Mouse (Mus musculus) hindbrain, embryonic 11.5 days (tissue): Measurements from ENCODE around the gene Trmt13. TPM values are rescaled to one million over a fixed set of nuclear protein-coding genes. Genes with fewer than 3 reads are reported as not detected.

Source experiments
- ATAC-seq: fragments of 200-750 bp; cut with Nextera tagmentation; 2 replicates; pipeline ENCODE4 v1.8.0; 2017; ENCODE audit warnings: mild to moderate bottlenecking, moderate TSS enrichment, moderate library complexity; ENCODE audit not compliant: low FRiP score
- DNase-seq: peaks from one replicate; pipeline ENCODE4 v3.0.0-alpha.2; 2015; ENCODE audit warnings: low spot score
- H3K27ac ChIP-seq: fragments of 300-500 bp; sonication (generic); 2 replicates; pipeline ENCODE4 v1.5.1; 2014; ENCODE audit warnings: mild to moderate bottlenecking, low read depth, low read length
- H3K27me3 ChIP-seq: fragments of 300-500 bp; sonication (generic); 2 replicates; pipeline ENCODE4 v1.6.1; 2014; ENCODE audit warnings: mild to moderate bottlenecking, low read length, moderate library complexity, mixed read lengths; ENCODE audit not compliant: control insufficient read depth, insufficient read depth
- H3K36me3 ChIP-seq: fragments of 300-500 bp; sonication (generic); 2 replicates; pipeline ENCODE4 v1.6.1; 2014; ENCODE audit warnings: mild to moderate bottlenecking, low read length, moderate library complexity, mixed read lengths; ENCODE audit not compliant: control insufficient read depth, insufficient read depth
- H3K4me1 ChIP-seq: fragments of 300-500 bp; sonication (generic); replicated peaks from 2 replicates; pipeline ENCODE4 v1.6.1; 2014; ENCODE audit warnings: low read length, mixed read lengths; ENCODE audit not compliant: control insufficient read depth, insufficient read depth
- H3K4me2 ChIP-seq: fragments of 300-500 bp; sonication (generic); replicated peaks from 2 replicates; pipeline ENCODE4 v1.6.1; 2014; ENCODE audit warnings: mild to moderate bottlenecking, low read depth, low read length
- H3K4me3 ChIP-seq: fragments of 300-500 bp; sonication (generic); 2 replicates; pipeline ENCODE4 v1.5.1; 2014; ENCODE audit warnings: low read depth, low read length
- H3K9ac ChIP-seq: fragments of 300-500 bp; sonication (generic); 2 replicates; pipeline ENCODE4 v1.6.1; 2014; ENCODE audit warnings: low read depth, low read length
- H3K9me3 ChIP-seq: fragments of 300-500 bp; sonication (generic); 2 replicates; pipeline ENCODE4 v1.6.1; 2016; ENCODE audit warnings: low read length; ENCODE audit not compliant: control insufficient read depth
- WGBS: fragments of 180-500 bp; shearing (Covaris S2); extraction: QIAGEN DNeasy Blood & Tissue Kit; methylation state at CpG from one replicate; pipeline ENCODE4 v1.1.7; 2014; 5-methylcytosine and 5-hydroxymethylcytosine counted together
- polyA plus RNA-seq: library from polyadenylated mRNA; unstranded; fragments of >200 nt; fragmentation: Nextera tagmentation; extraction: Ambion mirVana; gene quantifications from 2 replicates; pipeline ENCODE4 v1.2.1, GENCODE M21; 2014

The Trmt13 gene
- polyA plus RNA-seq, 1 experiment from 2014 or later: 31.3 TPM

DNA sequence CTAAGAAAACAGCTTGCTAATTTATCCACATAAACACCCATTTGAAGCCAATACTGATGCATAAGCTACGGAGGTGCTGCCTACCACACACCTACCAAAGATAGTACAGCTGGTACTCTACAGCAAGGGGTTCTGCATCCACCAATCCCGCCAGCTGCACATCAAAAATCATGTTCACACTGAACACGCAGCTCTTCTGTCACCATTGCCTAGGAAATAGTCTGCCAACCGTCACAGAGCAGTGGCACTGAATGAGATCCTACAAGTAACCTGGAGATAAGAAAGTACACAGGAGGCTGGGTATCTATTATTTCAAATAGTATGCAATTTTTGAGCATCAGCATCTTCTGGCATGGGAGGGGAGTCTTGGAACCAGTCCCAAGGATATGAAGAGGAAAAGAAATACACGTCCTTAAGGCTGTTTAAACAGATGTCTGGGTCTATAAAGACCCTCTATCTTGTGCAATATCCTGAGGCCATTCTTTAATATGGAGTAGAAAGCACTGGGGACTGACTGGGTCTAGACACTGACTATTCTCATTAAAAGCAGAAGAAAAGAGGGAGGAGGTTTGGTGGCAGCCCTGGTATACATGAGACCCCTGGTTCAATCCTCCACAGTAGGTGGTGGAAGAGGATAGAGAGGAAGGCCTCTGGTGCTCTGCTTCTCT is 39.0 kb upstream of the Trmt13 start:
- no peaks in the 10 kb centered on the region for H3K36me3 ChIP-seq
- H3K9me3 ChIP-seq: no peaks in the 10 kb centered on the region
- H3K4me2 ChIP-seq: no peak overlapping the region
- ATAC-seq: no peak
- no peaks in the 10 kb centered on the region for H3K4me1 ChIP-seq
- H3K4me3 ChIP-seq: no peak overlapping the region
- no peak for DNase-seq
- WGBS: 88% methylated on average over 5 of the region's 5 CpGs
- H3K27me3 ChIP-seq: no peaks in the 10 kb centered on the region
- H3K27ac ChIP-seq: no peak overlapping the region
- no peak overlapping the region for H3K9ac ChIP-seq

DNA sequence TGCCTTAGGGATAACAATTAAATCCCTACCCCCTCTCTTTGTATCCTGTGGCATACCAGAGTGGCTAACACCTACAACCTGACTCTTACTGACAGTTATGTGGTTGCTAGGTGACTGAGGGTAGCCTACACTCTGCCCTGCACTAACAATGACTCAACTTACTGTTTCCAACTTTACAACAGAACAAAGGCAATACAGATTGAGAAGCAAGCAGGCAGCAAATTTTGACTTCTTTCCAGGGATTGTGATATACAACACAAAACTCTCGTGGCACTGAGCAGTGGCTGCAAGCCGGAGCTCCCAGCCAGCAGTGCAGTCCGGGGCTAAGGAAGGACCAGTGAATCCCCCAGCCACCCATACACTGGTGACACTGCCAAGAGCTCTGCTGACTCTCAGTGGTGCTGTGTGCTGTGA is 37.7 kb upstream of the Trmt13 start:
- WGBS: 83% methylated on average over 3 of the region's 3 CpGs
- Histone ChIP-seq H3K4me3 (no peak overlapping the region), H3K27me3 (no peaks in the 10 kb centered on the region)

DNA sequence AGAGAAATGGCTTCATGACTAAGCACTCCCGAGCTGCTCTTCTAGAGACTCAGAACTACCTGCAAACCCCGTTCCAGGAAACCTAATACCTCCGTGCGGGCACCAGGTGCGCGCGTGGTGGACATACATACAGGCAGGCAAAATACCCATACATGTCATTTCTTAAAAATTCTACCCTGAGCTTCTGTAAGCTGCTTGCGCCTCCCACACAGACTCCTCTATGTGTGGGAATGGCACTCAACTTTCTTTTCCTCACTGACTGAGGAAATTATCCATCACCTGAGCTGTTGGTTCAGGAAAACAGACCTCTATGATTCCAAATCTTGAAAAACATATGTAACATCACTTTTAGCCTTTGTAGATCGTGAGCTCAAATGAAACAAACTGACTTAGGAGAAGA is 36.3 kb upstream of the Trmt13 start:
- no peak overlapping the region for H3K4me2 ChIP-seq
- H3K9me3 ChIP-seq: no peaks in the 10 kb centered on the region
- DNase-seq: no peak
- 99% methylated on average over 9 of the region's 9 CpGs for WGBS
- no peak overlapping the region for H3K4me3 ChIP-seq
- H3K36me3 ChIP-seq: no peaks in the 10 kb centered on the region
- ATAC-seq: no peak
- no peaks in the 10 kb centered on the region for H3K27me3 ChIP-seq
- H3K27ac ChIP-seq: no peak overlapping the region
- H3K9ac ChIP-seq: no peak overlapping the region
- no peaks in the 10 kb centered on the region for H3K4me1 ChIP-seq

More for the DNA sequence above, 37.7 kb upstream of the Trmt13 start:
- H3K4me1 ChIP-seq: no peaks in the 10 kb centered on the region
- H3K4me2 ChIP-seq: no peak overlapping the region
- no peaks in the 10 kb centered on the region for H3K36me3 ChIP-seq
- ATAC-seq: no peak
- DNase-seq: no peak
- H3K9ac ChIP-seq: no peak overlapping the region
- H3K27ac ChIP-seq: no peak overlapping the region
- no peaks in the 10 kb centered on the region for H3K9me3 ChIP-seq

DNA sequence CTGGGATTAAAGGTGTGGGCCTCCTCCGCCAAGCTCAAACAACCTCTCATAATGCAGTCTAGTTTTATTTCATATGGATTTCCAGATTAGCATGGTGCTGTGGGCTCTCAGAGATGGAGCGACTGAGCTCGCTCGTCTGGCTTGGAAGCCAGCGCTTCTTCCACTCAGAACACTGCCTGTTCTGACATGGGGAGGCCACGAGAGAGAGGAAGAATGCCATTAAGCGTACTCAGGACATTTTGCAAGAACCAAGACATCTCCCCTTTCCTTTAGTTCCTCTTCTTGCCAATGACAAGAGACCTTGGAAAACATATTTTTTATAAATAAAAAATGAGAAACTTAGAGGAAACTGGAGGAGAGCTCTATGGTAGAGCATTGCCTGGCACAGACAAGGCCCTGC is 34.4 kb upstream of the Trmt13 start:
- H3K4me3 ChIP-seq: no peak overlapping the region
- ATAC-seq (no peak), DNase-seq (no peak)
- no peak overlapping the region for H3K27ac ChIP-seq
- H3K4me2 ChIP-seq: no peak overlapping the region
- WGBS: 93% methylated on average over 7 of the region's 7 CpGs
- no peaks in the 10 kb centered on the region for H3K4me1 ChIP-seq
- no peaks in the 10 kb centered on the region for H3K36me3 ChIP-seq
- H3K9ac ChIP-seq: no peak overlapping the region
- H3K9me3 ChIP-seq: no peaks in the 10 kb centered on the region
- no peaks in the 10 kb centered on the region for H3K27me3 ChIP-seq

DNA sequence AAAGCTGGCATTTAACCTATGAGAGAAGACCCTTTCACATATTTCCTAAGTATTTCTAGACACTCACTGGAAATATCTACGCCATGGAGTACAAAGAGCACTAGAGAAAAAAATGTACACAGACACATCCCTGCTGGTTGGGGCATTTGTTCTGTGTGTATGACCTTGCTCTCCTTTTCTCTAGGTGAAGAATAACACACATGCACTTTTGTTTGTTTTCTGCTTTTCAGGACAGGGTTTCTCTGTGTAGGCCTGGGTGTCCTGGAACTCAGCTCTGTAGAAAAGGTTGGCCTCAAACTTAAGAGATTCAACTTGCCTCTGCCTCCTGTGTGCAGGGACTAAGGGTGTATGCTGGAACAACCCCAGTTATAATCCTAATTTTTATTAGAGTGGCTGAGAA is 32.0 kb upstream of the Trmt13 start:
- no peak overlapping the region for H3K4me3 ChIP-seq
- 0 out of 2 replicates have a peak, but pooled peaks cover 3% of the 10 kb centered on the region for H3K36me3 ChIP-seq
- no peaks in the 10 kb centered on the region for H3K9me3 ChIP-seq

DNA sequence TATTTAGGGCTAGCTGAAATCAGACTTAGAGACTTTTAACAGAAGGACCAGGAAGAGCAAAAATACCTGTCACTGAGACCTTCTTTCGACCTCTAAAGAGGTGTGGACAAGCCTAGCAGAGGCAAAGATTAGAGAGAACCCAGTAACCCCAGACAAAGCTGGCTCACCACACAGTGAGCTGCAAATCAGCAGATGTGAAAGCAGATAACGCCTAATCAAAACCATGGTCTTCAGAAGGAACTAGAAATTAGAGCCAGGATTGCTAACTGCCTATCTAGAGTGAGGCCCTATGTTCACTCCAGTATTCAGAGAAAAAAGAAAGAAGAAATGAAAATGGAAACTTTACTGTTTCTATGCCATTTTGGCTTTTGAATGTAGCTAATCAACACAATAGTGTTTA is 28.0 kb upstream of the Trmt13 start:
- Histone ChIP-seq H3K4me1 (no peaks in the 10 kb centered on the region), H3K27ac (no peak overlapping the region), H3K4me3 (no peak overlapping the region), H3K9me3 (no peaks in the 10 kb centered on the region), H3K27me3 (no peaks in the 10 kb centered on the region), H3K36me3 (0 out of 2 replicates have a peak, but pooled peaks cover 3% of the 10 kb centered on the region), H3K9ac (no peak overlapping the region), H3K4me2 (no peak overlapping the region)
- 95% methylated on average over 2 of the region's 2 CpGs for WGBS
- no peak for ATAC-seq
- DNase-seq: no peak

More for the DNA sequence above, 32.0 kb upstream of the Trmt13 start:
- no peak overlapping the region for H3K4me2 ChIP-seq
- DNase-seq: no peak
- H3K27me3 ChIP-seq: no peaks in the 10 kb centered on the region
- H3K4me1 ChIP-seq: no peaks in the 10 kb centered on the region
- no peak for ATAC-seq
- 94% methylated on average over 1 of the region's 1 CpGs for whole genome bisulfite sequencing
- H3K9ac ChIP-seq: no peak overlapping the region
- H3K27ac ChIP-seq: no peak overlapping the region

DNA sequence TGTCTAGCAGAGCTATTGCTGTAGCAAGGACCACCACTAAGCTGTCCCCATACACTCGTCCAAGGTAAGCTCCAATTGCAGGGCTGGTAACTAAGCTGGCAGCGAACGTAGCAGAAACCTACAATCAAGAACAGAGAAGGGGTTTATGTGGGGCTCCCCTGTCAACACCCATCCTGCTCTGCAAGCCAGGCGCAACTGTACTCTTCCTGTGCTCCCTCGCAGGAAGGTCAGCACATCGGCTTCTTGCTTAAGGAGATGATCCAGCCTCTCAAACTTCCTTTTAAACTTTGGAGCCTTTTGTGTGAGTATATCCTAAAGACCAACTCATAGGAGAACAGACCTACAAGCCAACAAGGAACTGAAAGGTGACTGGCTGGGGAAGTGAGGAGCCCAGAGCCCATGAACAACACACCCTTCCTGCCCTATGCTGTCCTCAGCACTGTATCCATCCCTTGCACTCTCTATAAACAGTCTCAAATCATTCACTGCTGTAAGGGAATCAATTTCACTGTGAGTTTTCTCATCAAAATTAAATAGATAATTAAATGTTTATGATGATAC is 27.5 kb upstream of the Trmt13 start:
- no peak overlapping the region for H3K9ac ChIP-seq
- no peak overlapping the region for H3K4me3 ChIP-seq
- no peaks in the 10 kb centered on the region for H3K4me1 ChIP-seq
- 0 out of 2 replicates have a peak, but pooled peaks cover 3% of the 10 kb centered on the region for H3K36me3 ChIP-seq
- DNase-seq (no peak), ATAC-seq (no peak)
- H3K27ac ChIP-seq: no peak overlapping the region
- H3K27me3 ChIP-seq: no peaks in the 10 kb centered on the region
- no peaks in the 10 kb centered on the region for H3K9me3 ChIP-seq
- H3K4me2 ChIP-seq: no peak overlapping the region
- 94% methylated on average over 6 of the region's 6 CpGs for WGBS

DNA sequence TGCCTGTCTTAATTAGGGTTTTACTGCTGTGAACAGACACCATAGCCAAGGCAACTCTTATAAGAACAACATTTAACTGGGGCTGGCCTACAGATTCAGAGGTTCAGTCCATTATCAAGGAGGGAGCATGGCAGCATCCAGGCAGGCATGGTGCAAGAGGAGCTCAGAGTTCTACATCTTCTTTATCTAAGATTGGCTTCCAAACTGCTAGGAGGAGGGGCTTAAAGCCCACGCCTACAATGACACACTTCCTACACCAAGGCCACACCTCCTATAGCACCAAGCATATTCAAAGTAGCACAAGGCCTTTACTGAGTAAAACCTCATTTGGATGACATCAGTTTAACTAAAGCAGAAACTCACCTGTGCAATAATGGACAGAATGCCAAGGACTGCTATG is 25.6 kb upstream of the Trmt13 start:
- 85% methylated on average over 1 of the region's 1 CpGs for WGBS

DNA sequence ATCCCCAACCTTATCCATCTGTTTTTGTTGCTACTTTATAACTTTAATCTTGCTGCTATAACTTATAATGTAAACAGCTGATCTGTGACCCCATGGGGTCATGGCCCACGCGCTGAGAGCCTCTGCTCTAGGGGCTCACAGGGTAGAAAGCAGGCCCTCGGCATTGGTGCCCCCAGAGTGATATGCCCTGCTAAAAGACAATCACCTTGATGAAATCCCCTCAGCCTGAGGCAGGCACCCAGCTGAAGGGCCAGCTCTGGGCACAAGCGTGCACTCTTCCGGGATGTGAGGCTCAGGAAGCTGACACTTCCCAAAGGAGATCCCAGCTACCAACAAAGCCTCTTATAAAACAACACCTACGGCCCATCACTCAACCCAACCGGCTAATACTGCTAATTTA is 24.2 kb upstream of the Trmt13 start:
- Histone ChIP-seq H3K27me3 (no peaks in the 10 kb centered on the region), H3K4me2 (no peak overlapping the region), H3K9me3 (no peaks in the 10 kb centered on the region), H3K27ac (no peak overlapping the region), H3K36me3 (0 out of 2 replicates have a peak, but pooled peaks cover 5% of the 10 kb centered on the region), H3K9ac (no peak overlapping the region), H3K4me3 (no peak overlapping the region), H3K4me1 (no peaks in the 10 kb centered on the region)
- ATAC-seq (no peak), DNase-seq (no peak)
- 89% methylated on average over 7 of the region's 7 CpGs for WGBS

More for the DNA sequence above, 25.6 kb upstream of the Trmt13 start:
- H3K4me3 ChIP-seq: no peak overlapping the region
- H3K9me3 ChIP-seq: no peaks in the 10 kb centered on the region
- H3K9ac ChIP-seq: no peak overlapping the region
- H3K27me3 ChIP-seq: no peaks in the 10 kb centered on the region
- ATAC-seq (no peak), DNase-seq (no peak)
- H3K4me2 ChIP-seq: no peak overlapping the region
- H3K36me3 ChIP-seq: 0 out of 2 replicates have a peak, but pooled peaks cover 3% of the 10 kb centered on the region
- no peaks in the 10 kb centered on the region for H3K4me1 ChIP-seq
- no peak overlapping the region for H3K27ac ChIP-seq
